Mouse (Mus musculus) liver, embryonic 16.5 days (tissue): ENCODE measurements at regions not wholly inside any gene's neighbourhood (a gene's known extent, or its start where the extent isn't known, plus 50 kb on each side); places are given as distances from the start of the nearest gene placed in this dataset.

Experiments
- ATAC-seq: fragments of 200-750 bp; cut with Nextera tagmentation; 2 replicates; pipeline ENCODE4 v1.8.0; 2017; ENCODE audit warnings: low read depth, mild to moderate bottlenecking, moderate number of reproducible peaks, moderate library complexity
- H3K27ac ChIP-seq: fragments of 300-500 bp; sonication (generic); 2 replicates; pipeline ENCODE4 v1.5.1; 2014; ENCODE audit warnings: mild to moderate bottlenecking, low read length
- H3K27me3 ChIP-seq: fragments of 300-500 bp; sonication (generic); 2 replicates; pipeline ENCODE4 v1.6.1; 2014; ENCODE audit warnings: low read depth, low read length, mixed read lengths; ENCODE audit not compliant: control insufficient read depth, insufficient read depth
- H3K36me3 ChIP-seq: fragments of 300-500 bp; sonication (generic); 2 replicates; pipeline ENCODE4 v1.6.1; 2014; ENCODE audit warnings: mild to moderate bottlenecking; ENCODE audit not compliant: control insufficient read depth, insufficient read depth
- H3K4me1 ChIP-seq: fragments of 300-500 bp; sonication (generic); 2 replicates; pipeline ENCODE4 v1.6.1; 2014; ENCODE audit warnings: low read depth, low read length, mixed read lengths; ENCODE audit not compliant: control insufficient read depth
- H3K4me2 ChIP-seq: fragments of 300-500 bp; sonication (generic); 2 replicates; pipeline ENCODE4 v1.6.1; 2014; ENCODE audit warnings: low read depth, low read length, mixed read lengths
- H3K4me3 ChIP-seq: fragments of 300-500 bp; sonication (generic); 2 replicates; pipeline ENCODE4 v1.5.1; 2014; ENCODE audit warnings: low read depth, mild to moderate bottlenecking, low read length
- H3K9ac ChIP-seq: fragments of 300-500 bp; sonication (generic); 2 replicates; pipeline ENCODE4 v1.6.1; 2014; ENCODE audit warnings: low read depth, low read length
- H3K9me3 ChIP-seq: fragments of 300-500 bp; sonication (generic); replicated peaks from 2 replicates; pipeline ENCODE4 v1.6.1; 2016; ENCODE audit warnings: low read length; ENCODE audit not compliant: control insufficient read depth
- WGBS: fragments of 180-500 bp; shearing (Covaris S2); extraction: QIAGEN DNeasy Blood & Tissue Kit; methylation state at CpG from one replicate; pipeline ENCODE4 v1.1.7; 2014; ENCODE audit not compliant: insufficient replicate concordance; 5-methylcytosine and 5-hydroxymethylcytosine counted together

- Histone ChIP-seq H3K36me3 (no peaks in the 10 kb centered on the region), H3K27ac (no peak overlapping the region), H3K4me1 (no peaks in the 10 kb centered on the region), H3K4me2 (no peak overlapping the region), H3K9ac (no peak overlapping the region), H3K4me3 (no peak overlapping the region), H3K27me3 (no peaks in the 10 kb centered on the region), H3K9me3 (no peaks in the 10 kb centered on the region)
- 63% methylated on average over 13 of the region's 13 CpGs for WGBS
- no peak for ATAC-seq
These were observed 688.7 kb upstream of the Ptbp2 start for GRCm38 (mm10) chr3:120472687-120473644.

- Histone ChIP-seq H3K4me1 (no peaks in the 10 kb centered on the region), H3K36me3 (no peaks in the 10 kb centered on the region), H3K4me2 (no peak overlapping the region), H3K9me3 (no peaks in the 10 kb centered on the region), H3K4me3 (no peak overlapping the region), H3K27ac (no peak overlapping the region), H3K9ac (no peak overlapping the region), H3K27me3 (no peaks in the 10 kb centered on the region)
- no peak for ATAC-seq
- 48% methylated on average over 2 of the region's 2 CpGs for whole genome bisulfite sequencing
These were observed 687.7 kb upstream of the Ptbp2 start for GRCm38 (mm10) chr3:120471878-120472444.

GRCm38 (mm10) chr3:120468887-120469286 is 684.6 kb upstream of the Ptbp2 start:
- H3K4me2 ChIP-seq: no peak overlapping the region
- H3K27ac ChIP-seq: no peak overlapping the region
- H3K27me3 ChIP-seq: no peaks in the 10 kb centered on the region
- H3K9ac ChIP-seq: no peak overlapping the region
- ATAC-seq: no peak
- H3K9me3 ChIP-seq: no peaks in the 10 kb centered on the region
- no peak overlapping the region for H3K4me3 ChIP-seq
- no peaks in the 10 kb centered on the region for H3K4me1 ChIP-seq
- 58% methylated on average over 2 of the region's 2 CpGs for WGBS
- no peaks in the 10 kb centered on the region for H3K36me3 ChIP-seq

- H3K27ac ChIP-seq: no peak overlapping the region
- no peak for ATAC-seq
These were observed 676.5 kb upstream of the Ptbp2 start for GRCm38 (mm10) chr3:120460717-120461116.

GRCm38 (mm10) chr3:120457912-120458311 is 673.6 kb upstream of the Ptbp2 start:
- Histone ChIP-seq H3K9ac (no peak overlapping the region), H3K4me1 (no peaks in the 10 kb centered on the region), H3K27me3 (no peaks in the 10 kb centered on the region), H3K36me3 (no peaks in the 10 kb centered on the region), H3K4me2 (no peak overlapping the region), H3K27ac (no peak overlapping the region), H3K4me3 (no peak overlapping the region), H3K9me3 (no peaks in the 10 kb centered on the region)
- WGBS: 56% methylated on average over 7 of the region's 7 CpGs
- no peak for ATAC-seq

More at GRCm38 (mm10) chr3:120460717-120461116, 676.5 kb upstream of the Ptbp2 start:
- Histone ChIP-seq H3K4me1 (no peaks in the 10 kb centered on the region), H3K9ac (no peak overlapping the region), H3K4me3 (no peak overlapping the region), H3K4me2 (no peak overlapping the region), H3K36me3 (no peaks in the 10 kb centered on the region), H3K27me3 (no peaks in the 10 kb centered on the region), H3K9me3 (no peaks in the 10 kb centered on the region)

GRCm38 (mm10) chr3:120441127-120441526 is 656.9 kb upstream of the Ptbp2 start:
- 55% methylated on average over 4 of the region's 4 CpGs for WGBS
- H3K4me2 ChIP-seq: no peak overlapping the region
- H3K27me3 ChIP-seq: no peaks in the 10 kb centered on the region
- no peak overlapping the region for H3K4me3 ChIP-seq
- no peak for ATAC-seq
- no peaks in the 10 kb centered on the region for H3K36me3 ChIP-seq
- H3K4me1 ChIP-seq: no peaks in the 10 kb centered on the region
- H3K9ac ChIP-seq: no peak overlapping the region
- H3K27ac ChIP-seq: no peak overlapping the region
- no peaks in the 10 kb centered on the region for H3K9me3 ChIP-seq

GRCm38 (mm10) chr3:120430285-120430684 is 646.0 kb upstream of the Ptbp2 start:
- WGBS: 51% methylated on average over 2 of the region's 2 CpGs
- H3K4me2 ChIP-seq: no peak overlapping the region
- H3K4me3 ChIP-seq: no peak overlapping the region
- H3K9ac ChIP-seq: no peak overlapping the region
- no peaks in the 10 kb centered on the region for H3K27me3 ChIP-seq
- H3K36me3 ChIP-seq: no peaks in the 10 kb centered on the region
- no peak overlapping the region for H3K27ac ChIP-seq
- no peaks in the 10 kb centered on the region for H3K4me1 ChIP-seq
- ATAC-seq: no peak
- no peaks in the 10 kb centered on the region for H3K9me3 ChIP-seq

- Histone ChIP-seq H3K4me3 (no peak overlapping the region), H3K27me3 (no peaks in the 10 kb centered on the region), H3K9me3 (no peaks in the 10 kb centered on the region), H3K27ac (no peak overlapping the region), H3K4me2 (no peak overlapping the region), H3K9ac (no peak overlapping the region), H3K4me1 (no peaks in the 10 kb centered on the region), H3K36me3 (no peaks in the 10 kb centered on the region)
- 49% methylated on average over 3 of the region's 3 CpGs for WGBS
- no peak for ATAC-seq
These were observed 632.4 kb upstream of the Ptbp2 start for GRCm38 (mm10) chr3:120416634-120417033.

GRCm38 (mm10) chr3:120375688-120376289 is 591.5 kb upstream of the Ptbp2 start:
- Histone ChIP-seq H3K27ac (no peak overlapping the region), H3K4me2 (no peak overlapping the region), H3K9ac (no peak overlapping the region), H3K4me3 (no peak overlapping the region), H3K9me3 (no peaks in the 10 kb centered on the region), H3K27me3 (no peaks in the 10 kb centered on the region), H3K4me1 (no peaks in the 10 kb centered on the region), H3K36me3 (no peaks in the 10 kb centered on the region)
- no peak for ATAC-seq
- 29% methylated on average over 6 of the region's 6 CpGs for WGBS
